Mouse (Mus musculus) embryonic facial prominence, embryonic 12.5 days (tissue): Measurements from ENCODE around the gene Tmem81. TPM values are rescaled to one million over a fixed set of nuclear protein-coding genes. Genes with fewer than 3 reads are reported as not detected.

Source experiments
- ATAC-seq: fragments of 200-750 bp; cut with Nextera tagmentation; 2 replicates; pipeline ENCODE4 v1.8.0; 2017; ENCODE audit not compliant: insufficient number of reproducible peaks, insufficient read depth, low FRiP score, low TSS enrichment
- H3K27ac ChIP-seq: fragments of 300-500 bp; sonication (generic); 2 replicates; pipeline ENCODE4 v1.5.1; 2016; ENCODE audit warnings: mild to moderate bottlenecking
- H3K27me3 ChIP-seq: fragments of 300-500 bp; sonication (generic); 2 replicates; pipeline ENCODE4 v1.6.1; 2016; ENCODE audit warnings: mild to moderate bottlenecking, moderate library complexity
- H3K36me3 ChIP-seq: fragments of 300-500 bp; sonication (generic); 2 replicates; pipeline ENCODE4 v1.6.1; 2016; ENCODE audit warnings: mild to moderate bottlenecking
- H3K4me1 ChIP-seq: fragments of 300-500 bp; sonication (generic); 2 replicates; pipeline ENCODE4 v1.6.1; 2016
- H3K4me2 ChIP-seq: fragments of 300-500 bp; sonication (generic); replicated peaks from 2 replicates; pipeline ENCODE4 v1.6.1; 2016; ENCODE audit warnings: mild to moderate bottlenecking, moderate library complexity
- H3K4me3 ChIP-seq: fragments of 300-500 bp; sonication (generic); 2 replicates; pipeline ENCODE4 v1.5.1; 2016; ENCODE audit warnings: mild to moderate bottlenecking
- H3K9ac ChIP-seq: fragments of 300-500 bp; sonication (generic); 2 replicates; pipeline ENCODE4 v1.6.1; 2016; ENCODE audit warnings: mild to moderate bottlenecking, moderate library complexity
- H3K9me3 ChIP-seq: fragments of 300-500 bp; sonication (generic); 2 replicates; pipeline ENCODE4 v1.6.1; 2016; ENCODE audit warnings: mild to moderate bottlenecking, moderate library complexity
- WGBS: fragments of 180-500 bp; shearing (Covaris S2); methylation state at CpG from one replicate; pipeline ENCODE4 v1.1.7; 2016; 5-methylcytosine and 5-hydroxymethylcytosine counted together
- polyA plus RNA-seq: library from polyadenylated mRNA; unstranded; fragments of >200 nt; fragmentation: Nextera tagmentation; extraction: Ambion mirVana; gene quantifications from 2 replicates; pipeline ENCODE4 v1.2.1, GENCODE M21; 2016

The Tmem81 gene
- polyA plus RNA-seq, 1 experiment from 2014 or later = 1.7 TPM

DNA sequence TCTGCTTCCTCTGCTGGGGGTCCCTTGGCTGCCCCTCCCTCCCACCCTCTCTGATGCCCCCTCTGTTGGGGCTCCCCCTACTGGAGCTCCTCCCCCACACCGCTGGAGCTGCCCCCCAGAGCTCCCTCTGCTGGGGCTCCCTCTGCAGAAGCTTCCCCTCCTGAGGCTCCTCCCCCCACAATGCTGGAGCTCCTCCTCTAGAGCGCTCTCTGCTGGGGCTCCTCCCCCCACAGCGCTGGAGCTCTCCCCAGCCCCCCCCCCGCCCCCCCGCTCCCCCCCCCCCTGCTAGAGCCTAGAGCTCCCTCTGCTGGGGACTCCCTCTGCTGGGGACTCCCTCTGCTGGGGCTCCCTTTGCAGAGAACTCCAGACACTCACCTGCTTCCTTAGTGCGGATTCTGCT is 14.7 kb downstream of the Tmem81 start:
- no peaks in the 10 kb centered on the region for H3K36me3 ChIP-seq
- 0 out of 2 replicates have a peak, but pooled peaks have one; percentile 43 for ATAC-seq
- WGBS = 29% methylated on average over 2 of the region's 6 CpGs
- H3K27me3 ChIP-seq = peaks cover 4% of the 10 kb centered on the region; the same call in 1 of the 2 replicates
- no peaks in the 10 kb centered on the region for H3K9me3 ChIP-seq
- no peak overlapping the region for H3K4me2 ChIP-seq
- H3K9ac ChIP-seq = no peak overlapping the region
- peaks cover 5% of the 10 kb centered on the region; the same call in 1 of the 2 replicates for H3K4me1 ChIP-seq
- H3K27ac ChIP-seq = no peak overlapping the region
- no peak overlapping the region for H3K4me3 ChIP-seq

DNA sequence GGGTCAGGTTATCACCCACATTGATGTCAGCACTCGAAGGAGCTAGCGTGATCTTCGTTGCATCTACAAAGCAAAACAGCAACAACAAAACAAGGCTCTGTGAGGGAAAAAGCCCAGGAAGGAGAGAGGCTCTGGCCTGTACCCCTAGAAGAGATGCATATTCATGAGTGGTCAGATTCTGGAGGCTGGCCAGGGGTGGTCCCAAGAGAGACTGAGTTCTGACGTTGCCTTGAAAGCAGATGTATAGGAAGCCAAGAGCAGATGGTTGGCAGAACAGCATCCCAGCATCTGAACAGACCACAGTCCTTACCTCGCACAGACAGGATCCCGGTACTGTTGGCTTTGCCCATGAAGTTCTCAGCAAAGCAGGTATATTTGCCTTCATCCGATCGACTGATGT is 17.0 kb downstream of the Tmem81 start:
- no peaks in the 10 kb centered on the region for H3K9me3 ChIP-seq
- H3K4me2 ChIP-seq = no peak overlapping the region
- H3K9ac ChIP-seq = no peak overlapping the region
- H3K4me1 ChIP-seq = peaks cover 5% of the 10 kb centered on the region; the same call in 1 of the 2 replicates
- no peaks in the 10 kb centered on the region for H3K36me3 ChIP-seq
- no peak for ATAC-seq
- no peak overlapping the region for H3K4me3 ChIP-seq
- H3K27ac ChIP-seq = no peak overlapping the region
- H3K27me3 ChIP-seq = peaks cover 4% of the 10 kb centered on the region; the same call in 1 of the 2 replicates
- 80% methylated on average over 8 of the region's 8 CpGs for WGBS

DNA sequence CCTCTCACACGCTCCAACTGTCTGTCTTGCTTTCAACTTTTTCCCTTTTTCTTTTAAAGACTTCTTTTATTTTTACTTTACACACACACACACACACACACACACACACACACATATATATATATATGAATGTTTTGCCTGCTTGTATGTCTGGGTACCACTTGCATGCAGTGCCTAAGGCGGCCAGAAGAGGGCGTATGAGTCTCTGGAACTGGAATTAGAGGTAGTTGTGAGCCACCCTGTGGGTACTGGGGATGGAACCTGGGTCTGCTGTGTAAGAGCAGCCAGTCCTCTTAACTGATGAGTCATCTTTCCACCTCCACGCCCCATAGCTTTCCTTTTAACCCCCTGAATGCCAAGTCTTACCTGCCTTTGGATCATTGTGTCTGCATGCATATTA is 17.9 kb downstream of the Tmem81 start:
- H3K36me3 ChIP-seq = no peaks in the 10 kb centered on the region
- 30% methylated on average over 4 of the region's 4 CpGs for WGBS
- no peak for ATAC-seq

DNA sequence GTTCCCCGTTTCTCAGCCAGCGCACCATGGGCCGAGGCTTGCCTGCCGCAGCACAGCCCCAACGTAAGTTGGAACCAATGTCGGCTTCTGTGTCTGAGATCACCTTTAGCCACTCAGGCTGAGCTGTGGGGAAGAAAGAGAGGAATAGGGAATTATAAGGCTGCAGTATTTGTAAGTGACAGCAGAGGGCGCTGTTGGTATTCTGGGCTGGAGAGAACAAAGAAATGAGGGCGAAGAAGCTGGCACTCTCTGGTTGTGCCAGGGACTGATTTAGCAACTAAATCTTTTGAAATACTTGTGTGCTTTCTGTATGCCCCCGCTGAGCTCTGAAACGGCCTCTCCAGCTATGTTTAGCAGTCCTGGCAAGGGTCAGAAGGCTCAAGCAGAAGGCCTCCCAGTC is 19.8 kb downstream of the Tmem81 start:
- ATAC-seq = no peak

More for the DNA sequence above, 17.9 kb downstream of the Tmem81 start:
- no peak overlapping the region for H3K4me3 ChIP-seq
- H3K9me3 ChIP-seq = no peaks in the 10 kb centered on the region
- no peak overlapping the region for H3K9ac ChIP-seq
- no peak overlapping the region for H3K4me2 ChIP-seq
- H3K27ac ChIP-seq = no peak overlapping the region
- peaks cover 5% of the 10 kb centered on the region; the same call in 1 of the 2 replicates for H3K4me1 ChIP-seq
- H3K27me3 ChIP-seq = peaks cover 4% of the 10 kb centered on the region; the same call in 1 of the 2 replicates

DNA sequence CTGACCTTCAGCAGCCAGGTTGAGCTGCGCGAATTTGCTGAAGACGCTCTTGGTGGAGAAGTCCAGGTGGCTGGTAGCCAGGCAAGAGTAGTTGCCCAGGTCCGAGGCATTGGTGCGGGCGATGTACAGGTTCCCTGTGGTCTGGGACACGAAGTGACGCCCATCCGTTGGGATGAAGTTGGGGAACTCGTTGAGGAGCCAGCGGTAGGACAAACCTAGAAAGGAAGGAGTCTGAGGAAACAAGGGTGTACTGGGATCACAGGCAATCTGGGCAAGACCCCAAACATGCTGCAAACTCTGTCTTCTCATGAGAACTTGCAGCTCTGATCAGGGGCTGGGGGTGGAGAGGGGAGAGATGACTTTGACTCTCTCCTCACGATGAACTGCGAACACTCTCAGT is 22.0 kb downstream of the Tmem81 start:
- no peak overlapping the region for H3K4me2 ChIP-seq
- H3K9me3 ChIP-seq = no peaks in the 10 kb centered on the region
- H3K9ac ChIP-seq = no peak overlapping the region
- H3K4me1 ChIP-seq = peaks cover 12% of the 10 kb centered on the region
- H3K27ac ChIP-seq = no peak overlapping the region
- H3K4me3 ChIP-seq = no peak overlapping the region
- no peak for ATAC-seq
- H3K27me3 ChIP-seq = peaks cover 10% of the 10 kb centered on the region; the same call in 1 of the 2 replicates
- 91% methylated on average over 13 of the region's 13 CpGs for WGBS
- H3K36me3 ChIP-seq = no peaks in the 10 kb centered on the region

More for the DNA sequence above, 19.8 kb downstream of the Tmem81 start:
- H3K4me1 ChIP-seq = peaks cover 10% of the 10 kb centered on the region
- no peak overlapping the region for H3K4me3 ChIP-seq
- no peaks in the 10 kb centered on the region for H3K9me3 ChIP-seq
- no peak overlapping the region for H3K9ac ChIP-seq
- H3K4me2 ChIP-seq = 0 out of 2 replicates have a peak overlapping the region, but pooled peaks have one; percentile 9
- H3K27me3 ChIP-seq = peaks cover 4% of the 10 kb centered on the region; the same call in 1 of the 2 replicates
- H3K36me3 ChIP-seq = no peaks in the 10 kb centered on the region
- H3K27ac ChIP-seq = no peak overlapping the region
- WGBS = 5% methylated on average over 10 of the region's 10 CpGs

DNA sequence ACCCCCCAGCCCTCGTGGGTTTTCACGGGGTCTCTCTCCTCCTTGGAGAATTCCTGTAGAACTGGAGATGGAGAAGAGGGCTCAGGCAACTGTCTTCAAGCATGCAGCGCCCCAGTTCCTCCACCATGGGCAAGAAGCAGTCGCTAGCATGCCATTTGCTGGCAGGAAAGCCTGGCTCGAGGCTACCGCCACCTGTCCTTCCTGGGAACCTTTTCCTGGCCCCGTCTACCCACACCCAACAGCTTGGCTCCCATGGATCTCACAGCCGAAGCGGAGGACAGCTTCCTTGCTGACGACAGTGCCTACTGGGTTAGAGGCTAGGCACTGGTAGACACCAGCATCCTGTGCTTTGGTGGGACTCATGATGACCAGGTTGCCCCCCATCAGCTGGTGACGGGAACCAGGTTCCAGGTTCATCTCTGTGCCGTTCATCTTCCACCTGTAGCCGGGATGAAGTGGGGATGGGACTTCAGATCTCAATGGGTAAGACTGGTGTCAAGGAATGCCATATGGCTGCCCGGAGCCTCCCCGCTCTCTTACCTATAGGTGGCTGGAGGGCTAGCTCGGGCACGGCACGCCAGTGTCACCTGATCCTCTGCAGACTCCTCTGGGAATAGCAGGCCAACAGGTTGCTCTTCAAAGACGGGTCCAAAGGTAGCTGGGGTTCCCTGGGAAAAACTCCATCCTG is 22.8 kb downstream of the Tmem81 start:
- Histone ChIP-seq H3K9me3 (no peaks in the 10 kb centered on the region), H3K36me3 (no peaks in the 10 kb centered on the region), H3K4me3 (no peak overlapping the region), H3K27ac (no peak overlapping the region), H3K27me3 (peaks cover 14% of the 10 kb centered on the region; the same call in 1 of the 2 replicates), H3K4me2 (no peak overlapping the region), H3K4me1 (peaks cover 19% of the 10 kb centered on the region), H3K9ac (no peak overlapping the region)
- no peak for ATAC-seq
- 84% methylated on average over 19 of the region's 19 CpGs for WGBS

DNA sequence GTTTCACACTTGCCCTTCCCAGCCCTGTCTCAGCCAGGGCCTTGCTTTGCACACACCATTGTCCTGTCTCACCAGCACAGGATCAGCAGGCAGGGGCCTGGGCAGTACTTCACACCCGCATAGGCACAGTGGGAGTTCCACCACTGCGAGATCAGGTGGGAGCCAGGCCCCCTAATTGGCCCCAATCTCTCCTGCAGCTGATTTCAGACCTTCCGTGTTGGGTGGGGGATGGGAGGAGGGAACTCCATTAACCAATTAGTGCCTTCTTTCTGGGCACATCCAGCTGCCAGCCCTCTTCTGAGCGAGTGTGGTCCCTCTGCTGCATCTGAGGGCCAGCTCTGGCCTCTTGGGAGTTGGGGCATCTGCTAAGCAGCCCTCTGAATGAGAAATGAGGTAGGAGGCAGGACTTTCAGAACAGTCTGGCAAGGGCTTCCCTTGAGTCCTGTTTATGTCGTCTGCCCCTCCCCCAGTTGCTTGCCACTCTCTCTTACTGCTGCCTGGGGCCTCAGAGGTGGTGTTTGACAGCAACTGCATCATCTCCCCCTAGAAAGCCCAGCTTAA is 24.7 kb downstream of the Tmem81 start:
- Histone ChIP-seq H3K4me2 (no peak overlapping the region), H3K36me3 (no peaks in the 10 kb centered on the region), H3K27ac (no peak overlapping the region), H3K4me3 (no peak overlapping the region), H3K9me3 (no peaks in the 10 kb centered on the region), H3K9ac (no peak overlapping the region), H3K27me3 (peaks cover 24% of the 10 kb centered on the region), H3K4me1 (peaks cover 25% of the 10 kb centered on the region)
- 3% methylated on average over 5 of the region's 5 CpGs for WGBS
- peak; percentile 43 for ATAC-seq

DNA sequence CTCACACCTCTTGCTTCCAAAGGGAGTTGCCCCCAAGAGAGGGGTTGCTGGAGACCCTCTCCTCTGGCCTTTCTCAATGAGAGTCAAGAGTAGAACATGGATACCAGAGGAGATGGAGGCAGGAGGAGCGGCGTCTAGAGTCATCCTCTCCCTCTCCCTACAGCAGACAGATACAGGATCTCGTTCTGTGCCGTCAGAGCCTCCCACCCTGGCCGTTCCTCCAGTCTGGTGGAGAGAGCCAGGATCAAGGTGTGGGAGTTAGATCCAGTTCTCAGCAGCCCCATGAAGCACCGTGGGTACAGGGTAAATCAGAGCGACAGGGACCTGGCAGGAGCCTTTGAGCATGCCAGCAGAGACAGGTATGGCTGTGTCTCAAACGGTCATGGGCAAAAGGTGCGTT is 26.5 kb downstream of the Tmem81 start:
- no peaks in the 10 kb centered on the region for H3K36me3 ChIP-seq
- ATAC-seq = no peak
- H3K9me3 ChIP-seq = no peaks in the 10 kb centered on the region
- WGBS = 56% methylated on average over 9 of the region's 9 CpGs
- no peak overlapping the region for H3K9ac ChIP-seq
- H3K27ac ChIP-seq = no peak overlapping the region
- H3K27me3 ChIP-seq = peaks cover 24% of the 10 kb centered on the region
- no peak overlapping the region for H3K4me2 ChIP-seq
- H3K4me3 ChIP-seq = no peak overlapping the region
- peaks cover 25% of the 10 kb centered on the region for H3K4me1 ChIP-seq

DNA sequence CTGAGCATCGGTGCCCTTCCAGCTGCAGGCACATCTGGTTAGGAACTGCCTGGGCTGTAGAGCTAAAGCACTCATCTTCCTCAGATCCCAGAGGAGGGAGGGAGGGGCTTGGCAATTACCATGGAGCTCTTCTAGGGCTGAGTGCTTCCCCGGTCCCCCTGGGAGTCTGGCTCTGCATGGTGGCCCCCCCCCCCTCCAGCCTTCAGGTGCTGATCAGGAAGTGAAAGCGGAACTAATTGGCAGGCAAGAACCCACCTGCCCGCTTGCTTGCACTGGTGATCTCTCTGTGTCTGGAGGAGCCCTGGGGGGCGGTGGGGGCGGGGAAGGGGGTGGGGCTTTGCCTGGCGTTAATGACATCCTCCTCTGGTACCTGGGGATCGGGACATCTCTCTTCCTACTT is 27.8 kb downstream of the Tmem81 start:
- Histone ChIP-seq H3K9ac (no peak overlapping the region), H3K4me1 (peaks cover 25% of the 10 kb centered on the region)

DNA sequence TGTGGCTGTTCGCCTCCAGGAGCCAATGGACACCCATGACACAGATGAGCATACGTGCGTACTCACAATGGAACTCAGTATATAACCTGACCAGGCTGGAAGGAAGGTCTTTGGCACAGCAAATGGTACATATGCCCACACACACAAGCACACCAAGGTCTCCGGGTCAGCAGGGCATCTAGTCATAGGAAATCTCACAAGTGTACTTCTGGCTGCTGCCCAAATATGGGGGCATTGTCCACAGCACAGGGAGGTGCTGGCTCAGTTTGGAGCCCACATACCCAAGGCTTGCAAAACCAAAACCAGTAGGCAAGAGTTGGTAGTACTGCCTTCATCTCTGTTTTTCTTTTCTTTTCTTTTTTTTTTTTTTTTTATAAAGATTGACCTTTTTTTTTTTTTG is 29.5 kb downstream of the Tmem81 start:
- peaks cover 41% of the 10 kb centered on the region for H3K27me3 ChIP-seq
- no peak overlapping the region for H3K4me3 ChIP-seq
- 90% methylated on average over 4 of the region's 4 CpGs for WGBS
- no peak overlapping the region for H3K9ac ChIP-seq
- H3K27ac ChIP-seq = no peak overlapping the region
- H3K36me3 ChIP-seq = no peaks in the 10 kb centered on the region
- H3K4me1 ChIP-seq = peaks cover 23% of the 10 kb centered on the region
- ATAC-seq = no peak
- H3K9me3 ChIP-seq = no peaks in the 10 kb centered on the region
- H3K4me2 ChIP-seq = no peak overlapping the region

More for the DNA sequence above, 27.8 kb downstream of the Tmem81 start:
- WGBS = 5% methylated on average over 8 of the region's 8 CpGs
- H3K9me3 ChIP-seq = no peaks in the 10 kb centered on the region
- no peak; the same call in 1 of the 2 replicates for ATAC-seq
- no peak overlapping the region for H3K27ac ChIP-seq
- H3K36me3 ChIP-seq = no peaks in the 10 kb centered on the region
- H3K4me2 ChIP-seq = peak overlapping the region; percentile 8
- H3K27me3 ChIP-seq = peaks cover 26% of the 10 kb centered on the region
- H3K4me3 ChIP-seq = no peak overlapping the region

DNA sequence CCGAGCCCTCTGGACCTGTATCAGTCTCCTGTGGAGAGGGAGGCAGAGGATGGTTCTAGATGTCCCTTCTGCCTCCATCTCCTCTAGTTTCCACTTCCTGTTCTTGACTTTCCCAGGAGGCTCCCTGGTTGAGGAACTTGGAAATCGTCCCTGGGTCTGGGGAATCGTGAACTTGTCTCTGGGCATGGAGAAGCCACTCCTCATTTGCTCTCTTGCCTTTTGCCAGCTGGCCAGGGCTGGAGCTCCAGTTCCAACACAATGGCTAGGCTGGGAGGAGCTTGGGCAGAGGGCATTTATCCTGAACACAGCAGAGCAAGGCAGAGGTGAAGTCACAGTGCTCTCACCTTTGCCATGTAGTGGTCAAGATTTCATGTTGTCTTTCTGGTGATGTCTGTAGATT is 30.4 kb downstream of the Tmem81 start:
- WGBS = 85% methylated on average over 3 of the region's 3 CpGs
- no peak overlapping the region for H3K9ac ChIP-seq
- H3K4me3 ChIP-seq = no peak overlapping the region
- no peak overlapping the region for H3K27ac ChIP-seq
- peaks cover 50% of the 10 kb centered on the region for H3K27me3 ChIP-seq
- H3K36me3 ChIP-seq = no peaks in the 10 kb centered on the region
- no peak for ATAC-seq
- peaks cover 23% of the 10 kb centered on the region for H3K4me1 ChIP-seq
- H3K4me2 ChIP-seq = no peak overlapping the region
- H3K9me3 ChIP-seq = no peaks in the 10 kb centered on the region

DNA sequence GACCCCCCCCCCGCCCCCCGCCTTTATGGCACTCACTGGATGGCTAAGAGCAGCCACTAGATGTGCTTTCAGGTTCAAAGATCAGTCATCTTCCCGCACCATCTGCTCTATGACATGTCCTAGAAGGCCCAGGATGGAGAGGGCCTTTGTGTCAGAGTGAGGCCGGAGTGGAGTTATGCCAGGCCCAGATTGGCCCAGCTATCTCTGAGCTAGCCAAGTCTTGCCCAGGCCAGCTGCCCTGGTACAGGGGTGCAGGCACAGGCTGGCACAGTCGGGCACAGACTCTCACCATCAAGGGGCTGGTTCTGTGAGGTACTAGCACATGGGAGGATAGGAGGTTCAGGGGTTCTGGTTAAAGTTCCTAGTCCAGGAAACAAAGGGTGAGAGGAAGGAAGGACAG is 31.7 kb downstream of the Tmem81 start:
- H3K4me2 ChIP-seq = no peak overlapping the region
- H3K36me3 ChIP-seq = no peaks in the 10 kb centered on the region
- no peak overlapping the region for H3K4me3 ChIP-seq
- peaks cover 57% of the 10 kb centered on the region for H3K27me3 ChIP-seq
- no peak overlapping the region for H3K9ac ChIP-seq
- H3K4me1 ChIP-seq = peaks cover 36% of the 10 kb centered on the region
- no peak for ATAC-seq
- H3K9me3 ChIP-seq = no peaks in the 10 kb centered on the region
- WGBS = 82% methylated on average over 5 of the region's 5 CpGs
- H3K27ac ChIP-seq = no peak overlapping the region
